Mouse (Mus musculus) hindlimb bud, embryonic 11.5 days (tissue): ENCODE measurements at regions not wholly inside any gene's neighbourhood (a gene's known extent, or its start where the extent isn't known, plus 50 kb on each side); places are given as distances from the start of the nearest gene placed in this dataset.
"Not testable (repeated sequence)": the region's sequence is repeated elsewhere in the genome, so short reads cannot be mapped to it uniquely, and the experiment has no call there.

Source experiments
- DNase-seq: peaks from one replicate; pipeline ENCODE4 v3.0.0-alpha.2; 2012; ENCODE audit warnings: low read depth, low spot score; ENCODE audit errors: extremely low spot score

DNA sequence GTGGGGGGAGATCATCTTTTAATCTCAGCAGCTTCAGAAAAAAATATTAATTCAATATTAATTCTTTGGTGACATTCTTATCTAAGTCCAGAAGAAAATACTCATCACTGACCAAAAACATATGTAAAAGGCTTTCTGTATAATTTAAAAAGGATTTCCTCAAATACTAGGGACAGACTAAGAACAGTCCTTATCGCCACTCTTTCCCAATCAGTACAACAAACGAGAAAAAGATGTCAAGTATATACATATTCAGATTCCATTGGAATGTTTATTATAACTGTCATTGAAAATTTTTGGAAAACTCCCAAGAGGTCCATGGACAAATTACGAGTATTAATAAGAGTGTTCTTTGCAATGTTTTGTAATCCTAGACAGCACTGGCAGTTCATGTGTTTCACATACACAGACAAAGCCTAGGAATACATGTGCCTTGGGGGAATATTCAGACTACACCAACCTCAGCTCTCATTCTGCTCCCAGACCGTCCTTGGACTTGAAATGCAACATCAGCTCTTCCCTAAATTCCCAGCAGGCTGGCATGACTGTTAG, 270.4 kb upstream of the Dcbld2 start:
- DNase-seq, result no peak

DNA sequence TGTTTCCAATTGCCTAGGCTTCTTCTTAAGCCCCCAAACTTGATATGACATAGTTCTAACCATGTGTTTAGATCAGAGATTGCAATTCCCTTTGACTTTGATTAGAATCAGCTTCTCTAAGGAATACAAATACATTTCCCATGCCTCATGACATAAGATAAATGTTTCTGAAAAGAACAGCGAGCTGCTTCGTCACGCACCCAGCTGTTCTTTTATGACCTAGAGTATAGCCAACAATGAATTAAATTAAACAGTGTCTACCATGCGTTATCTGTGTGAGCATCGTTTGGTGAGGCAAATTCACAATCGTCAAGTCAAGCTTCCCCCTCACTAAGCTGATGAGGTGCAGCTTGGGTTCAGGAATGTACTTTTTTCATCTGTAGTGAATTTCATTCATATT, 261.8 kb upstream of the Dcbld2 start:
- DNase-seq, result no peak

DNA sequence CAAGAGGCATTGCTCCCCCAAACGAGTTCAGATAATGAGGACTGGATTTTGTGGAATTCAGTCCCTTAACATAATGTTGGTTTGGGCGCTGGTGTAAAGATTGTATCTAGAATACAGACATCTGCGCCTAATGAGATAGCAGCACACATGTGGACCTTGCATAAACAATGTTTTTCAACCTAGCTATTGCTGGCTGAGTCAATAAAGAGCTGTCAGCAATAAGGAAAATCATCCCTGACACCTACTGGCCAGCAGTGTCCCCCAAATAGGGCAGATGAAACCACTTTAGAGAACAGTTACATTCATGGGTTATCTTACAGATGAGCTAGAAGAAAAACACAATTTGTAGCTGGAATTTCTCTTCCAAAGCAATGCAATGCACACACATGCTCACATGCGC, 252.7 kb upstream of the Dcbld2 start:
- DNase-seq, result no peak

DNA sequence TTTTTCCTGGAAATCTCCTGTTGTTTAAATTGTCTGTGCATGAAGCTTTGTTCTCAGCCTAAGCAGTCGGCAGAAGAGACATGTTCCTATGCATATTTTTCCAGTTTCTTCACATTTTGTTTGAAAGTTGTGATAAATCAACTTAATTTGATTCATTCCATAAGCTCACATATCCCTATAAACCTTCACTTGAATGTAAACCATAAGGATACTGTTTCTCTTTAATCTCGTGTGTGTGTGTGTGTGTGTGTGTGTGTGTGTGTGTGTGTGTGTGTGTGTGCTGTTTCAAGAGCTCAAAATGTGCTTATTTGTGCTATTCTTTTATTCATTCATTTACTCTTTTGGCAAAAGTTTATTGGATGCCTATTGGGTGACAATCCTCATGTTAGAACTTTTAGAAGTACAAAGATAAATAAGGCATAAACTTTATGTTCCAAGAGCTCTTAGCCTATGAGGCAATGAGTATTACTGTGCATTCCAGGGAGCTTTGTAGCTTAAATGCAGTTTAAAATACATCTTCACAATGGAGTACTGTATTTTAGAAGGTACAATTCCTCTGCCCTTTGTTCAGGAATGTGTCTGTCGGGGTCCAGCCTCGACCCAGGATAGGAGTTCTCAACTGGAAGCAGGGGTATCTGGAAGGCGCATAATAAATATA, 229.4 kb upstream of the Dcbld2 start:
- DNase-seq, result no peak

DNA sequence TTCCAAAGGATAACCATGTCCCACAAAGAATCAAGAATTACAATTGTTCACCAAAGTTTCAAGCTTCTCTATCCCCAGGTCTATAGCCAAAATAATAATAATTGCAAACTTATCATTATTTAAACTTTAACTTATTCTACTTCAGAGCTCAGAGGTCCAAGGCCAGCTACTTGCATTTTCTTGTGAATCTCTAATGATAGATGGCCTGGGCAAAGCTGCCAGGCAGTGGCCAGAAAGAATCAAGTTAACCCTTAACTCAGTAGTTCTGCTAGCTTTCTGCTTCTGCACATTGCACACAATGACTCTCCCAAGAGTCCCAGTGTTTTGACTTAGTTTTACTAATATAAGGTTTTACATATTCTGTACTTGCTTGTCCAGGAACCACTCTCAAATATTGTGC, 228.3 kb upstream of the Dcbld2 start:
- not testable (repeated sequence) for DNase-seq

DNA sequence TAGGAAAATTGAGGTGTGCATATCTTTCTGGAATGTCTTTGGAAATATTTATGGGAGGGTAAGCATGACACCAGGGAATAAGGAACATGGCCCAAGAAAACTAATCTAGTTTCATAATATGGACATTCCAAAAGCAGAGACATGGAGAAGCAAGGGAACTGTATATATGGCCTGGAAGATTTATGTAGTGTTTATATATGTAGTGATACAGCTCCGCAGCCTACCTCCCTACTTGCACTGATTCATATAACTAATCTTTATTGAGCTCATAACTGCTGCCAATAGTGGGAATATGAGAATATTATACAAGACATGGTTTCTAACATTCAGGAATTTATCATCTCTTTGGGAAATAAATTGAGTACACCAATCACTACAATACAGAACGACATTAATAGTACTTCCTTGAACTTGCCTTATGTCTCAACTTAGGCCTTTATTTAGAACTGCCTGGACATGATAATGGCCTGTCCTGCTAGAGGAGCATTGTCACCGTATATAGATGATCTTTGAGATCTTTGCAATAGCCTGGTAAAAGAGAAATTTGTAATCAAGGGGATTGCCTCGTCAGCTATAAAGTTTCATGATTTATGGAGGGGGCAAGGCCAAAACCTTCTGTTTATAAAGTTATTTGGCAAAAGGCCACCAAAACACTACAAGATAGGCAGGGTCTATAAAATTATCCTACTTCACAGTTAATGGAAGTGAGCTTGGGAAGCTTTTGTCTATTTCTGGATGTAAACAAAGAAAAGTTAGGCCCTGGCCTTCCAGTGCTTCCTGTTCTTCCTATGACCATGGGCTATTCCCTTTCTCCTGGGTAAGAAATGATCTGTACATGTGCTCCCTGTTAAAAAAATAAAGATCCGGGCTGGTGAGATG, 213.4 kb upstream of the Dcbld2 start:
- DNase-seq, result no peak

DNA sequence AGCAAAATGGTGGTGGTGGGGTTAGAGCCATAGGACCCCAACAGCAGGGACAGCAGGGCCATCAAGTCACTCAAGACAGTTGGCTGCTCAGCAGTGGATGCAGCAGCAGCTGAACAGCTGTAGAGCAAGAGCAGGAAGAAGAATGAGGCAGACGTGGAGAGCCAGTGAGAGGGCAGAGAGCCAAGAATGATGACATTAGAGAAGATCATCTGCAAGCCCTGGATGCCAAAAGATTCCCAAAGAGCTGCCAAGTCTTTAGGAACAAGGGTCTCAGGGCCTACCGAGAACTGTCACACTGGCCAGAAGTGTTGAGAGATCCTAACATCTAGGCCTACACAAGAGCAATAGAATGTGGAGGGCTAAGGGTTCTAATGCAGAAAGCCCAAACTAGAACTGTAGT, 196.4 kb upstream of the Dcbld2 start:
- DNase-seq, result no peak

DNA sequence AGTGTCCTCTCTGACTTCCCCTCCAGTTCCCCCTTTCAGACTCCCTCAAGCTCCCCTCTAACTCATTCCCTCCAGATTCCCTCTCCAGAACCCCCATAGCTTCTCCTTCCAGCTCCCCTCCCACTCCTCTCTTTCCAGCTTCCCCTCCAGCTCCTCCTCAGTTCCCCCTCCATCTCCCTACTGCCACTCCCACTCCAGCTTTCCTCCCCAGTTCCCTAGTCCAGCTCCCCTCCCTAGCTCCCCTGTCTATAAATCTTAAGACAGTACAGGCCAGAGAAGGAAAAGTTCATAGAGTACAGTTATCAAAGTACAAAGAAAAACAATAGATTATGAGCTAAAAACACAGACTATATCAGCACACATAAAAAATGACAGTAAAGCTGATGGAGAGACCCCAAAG, 173.6 kb upstream of the Dcbld2 start:
- no peak for DNase-seq

DNA sequence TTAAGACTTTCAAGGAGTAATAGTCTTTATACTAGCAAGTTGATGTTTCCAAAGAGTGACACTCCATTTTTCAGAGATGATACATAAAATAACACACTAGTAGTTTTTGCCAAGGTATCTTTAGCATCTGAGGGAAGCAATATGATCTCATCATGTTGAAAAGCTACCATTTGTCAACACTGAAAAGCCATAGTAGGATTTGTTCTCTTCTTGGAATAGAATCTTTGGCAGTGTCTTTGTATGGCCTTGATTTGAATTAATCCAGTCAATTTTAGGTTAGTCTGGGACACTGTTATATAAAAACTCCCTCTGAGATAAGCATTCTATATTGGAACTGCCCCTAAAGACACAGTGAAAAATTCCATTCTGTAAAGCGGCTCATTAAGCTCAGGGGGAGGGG, 171.4 kb upstream of the Dcbld2 start:
- no peak for DNase-seq

DNA sequence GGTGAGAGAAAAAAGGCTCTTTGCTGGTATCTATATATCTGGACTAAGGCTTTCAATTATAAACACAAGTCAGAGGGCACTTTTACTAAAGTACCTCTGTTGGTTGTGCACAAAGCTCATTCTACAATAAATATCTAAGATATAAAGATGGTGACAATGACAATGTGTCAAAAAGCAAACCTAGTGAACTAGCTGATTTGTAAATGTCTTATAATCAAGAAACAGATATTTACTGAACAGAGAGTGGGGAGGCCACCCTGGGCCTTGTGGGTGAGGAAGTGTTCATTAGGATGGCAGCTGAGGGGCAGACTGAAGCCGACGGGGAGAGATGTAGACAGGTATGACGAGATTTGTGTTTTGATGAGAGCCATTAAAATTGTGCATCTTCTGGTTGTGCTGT, 132.0 kb upstream of the Dcbld2 start:
- no peak for DNase-seq

DNA sequence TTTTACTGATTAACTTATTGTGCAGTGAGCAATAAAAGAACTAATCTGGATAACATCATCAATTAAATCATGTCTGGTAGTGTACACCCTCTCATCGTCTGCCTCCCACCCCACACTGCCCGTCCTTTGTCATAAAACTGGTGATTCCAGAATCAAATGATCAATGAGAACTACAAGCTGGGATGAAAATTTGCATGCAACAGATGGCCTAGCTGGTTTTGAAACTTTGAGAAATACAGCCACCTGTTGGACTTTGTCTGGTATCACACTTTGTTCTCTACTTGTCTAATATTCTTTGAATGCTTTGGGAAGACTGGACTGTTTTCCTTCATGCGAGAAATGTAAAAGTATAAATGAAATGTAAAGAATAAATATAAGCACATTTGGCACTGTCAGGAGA, 126.8 kb upstream of the Dcbld2 start:
- no peak for DNase-seq

DNA sequence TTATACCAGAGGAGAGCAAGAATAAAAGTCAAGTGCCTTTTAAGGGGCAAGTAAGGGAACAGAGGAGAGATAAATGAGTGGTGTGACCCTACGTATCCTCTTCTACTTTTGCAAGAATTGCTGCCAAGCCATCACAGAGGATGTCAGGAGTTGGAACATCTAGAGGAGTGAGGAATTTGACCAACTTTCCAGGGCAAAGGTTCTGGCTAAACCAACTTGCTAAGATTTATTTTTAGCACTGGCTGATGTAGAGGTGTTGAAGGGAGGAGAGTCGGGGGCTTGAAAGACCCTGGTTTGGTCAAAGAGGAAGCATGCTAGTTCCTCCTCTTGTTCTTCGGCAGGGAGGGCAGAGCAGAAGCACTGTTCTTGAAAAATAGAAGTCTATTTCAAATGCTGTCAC, 113.8 kb upstream of the Dcbld2 start:
- DNase-seq, result no peak

DNA sequence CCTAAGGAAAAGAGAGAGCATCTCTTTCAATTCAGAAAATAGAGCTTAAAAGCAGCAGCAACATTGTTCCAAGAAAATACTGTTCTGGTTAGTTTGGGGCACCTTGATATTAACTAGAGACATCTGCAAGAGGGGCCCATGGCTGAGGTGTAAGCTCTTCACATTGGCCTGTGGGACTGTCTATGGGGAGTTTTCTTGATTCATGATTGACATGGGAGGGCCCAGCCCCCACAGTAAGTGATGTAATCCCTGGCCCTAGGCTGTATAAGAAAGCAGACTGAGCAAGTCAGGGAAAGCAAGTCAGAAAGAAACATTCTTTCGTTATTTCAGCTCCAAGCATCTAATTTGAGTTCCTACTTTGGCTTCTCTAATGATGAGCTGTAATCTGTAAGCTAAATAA, 113.1 kb upstream of the Dcbld2 start:
- no peak for DNase-seq

DNA sequence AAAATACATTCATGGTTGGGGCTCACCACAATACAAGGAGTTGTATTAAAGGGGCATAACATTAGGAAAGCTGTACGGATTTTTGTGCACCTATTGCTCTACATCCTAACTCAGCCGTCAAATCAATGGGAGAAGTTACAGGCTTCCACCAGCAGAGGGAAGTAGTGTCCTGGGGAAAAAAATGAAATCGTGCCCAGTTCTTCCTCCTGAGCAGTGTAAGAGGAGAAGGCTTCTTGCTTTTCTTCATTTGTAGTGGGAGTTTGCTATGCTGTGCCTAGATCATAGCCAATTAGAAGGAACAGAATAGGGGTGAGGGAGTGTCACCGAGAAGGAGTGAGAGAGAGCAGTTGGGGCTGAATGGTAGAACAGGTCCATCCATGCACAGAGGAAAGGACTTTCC, 108.7 kb upstream of the Dcbld2 start:
- peak; percentile 53 for DNase-seq

DNA sequence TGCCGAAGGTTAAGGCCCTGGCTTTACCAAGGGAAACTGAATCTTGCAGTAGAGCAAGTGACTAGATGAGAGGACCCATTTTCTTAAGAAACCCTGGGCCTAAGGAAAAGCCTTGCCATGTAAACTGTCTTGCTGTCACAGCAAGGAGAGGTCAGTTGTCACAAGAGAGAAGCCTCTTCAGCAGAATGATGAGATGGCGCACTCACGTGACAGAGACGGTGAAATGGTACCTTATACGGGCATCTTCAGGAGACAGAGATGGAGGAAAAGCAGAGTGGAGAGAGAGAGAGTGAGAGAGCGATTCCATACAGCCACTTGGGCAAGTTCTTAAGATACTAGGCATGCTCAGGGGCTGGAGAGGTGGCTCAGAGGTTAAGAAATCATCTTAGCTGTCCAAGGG, 108.1 kb upstream of the Dcbld2 start:
- DNase-seq, result no peak

DNA sequence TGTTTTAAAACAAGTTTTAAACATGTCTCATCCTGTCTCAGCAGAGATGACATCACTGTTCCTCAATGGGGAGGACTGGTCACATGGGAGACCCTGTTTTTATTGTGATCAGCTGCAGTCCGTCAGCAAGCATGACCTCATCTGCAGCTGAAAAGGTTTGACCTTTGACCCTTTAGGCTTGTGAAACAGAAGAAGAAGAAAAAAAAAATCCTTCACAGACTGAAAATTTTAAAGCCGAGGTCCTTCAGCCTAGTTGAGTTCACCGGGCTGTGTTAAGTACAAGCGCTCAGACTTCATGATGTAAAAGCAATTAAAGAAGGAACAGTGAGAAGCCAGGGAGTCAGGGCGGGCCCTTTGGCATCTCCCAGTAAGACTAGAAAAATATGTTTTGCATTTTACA, 104.7 kb upstream of the Dcbld2 start:
- no peak for DNase-seq

DNA sequence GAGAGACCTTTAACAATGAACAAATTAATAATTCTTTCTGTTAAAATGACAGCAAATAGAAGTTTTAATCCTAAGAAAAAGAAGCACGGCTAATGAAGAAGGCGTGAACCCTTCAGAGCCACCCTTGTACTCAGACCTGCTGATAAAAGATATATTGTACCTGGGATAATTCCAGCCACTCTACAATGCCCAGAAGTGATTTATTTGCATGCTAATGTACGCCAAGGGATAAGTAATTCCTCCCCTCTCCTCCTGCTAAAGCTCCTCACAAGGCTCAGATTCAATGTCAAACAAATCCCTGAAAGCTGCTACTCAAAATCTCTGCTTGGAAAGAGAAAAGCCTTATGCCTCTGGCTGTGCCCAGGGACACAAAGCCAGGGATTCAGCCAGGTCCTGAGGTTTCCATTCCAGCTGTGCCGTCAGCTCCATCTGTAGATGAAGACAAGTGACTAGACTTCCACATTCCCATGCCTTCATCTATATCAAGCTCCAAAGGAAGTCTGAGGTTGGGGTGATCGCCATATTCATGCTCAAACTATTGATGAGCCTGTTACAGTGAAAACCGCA, 91.3 kb upstream of the Dcbld2 start:
- no peak for DNase-seq

DNA sequence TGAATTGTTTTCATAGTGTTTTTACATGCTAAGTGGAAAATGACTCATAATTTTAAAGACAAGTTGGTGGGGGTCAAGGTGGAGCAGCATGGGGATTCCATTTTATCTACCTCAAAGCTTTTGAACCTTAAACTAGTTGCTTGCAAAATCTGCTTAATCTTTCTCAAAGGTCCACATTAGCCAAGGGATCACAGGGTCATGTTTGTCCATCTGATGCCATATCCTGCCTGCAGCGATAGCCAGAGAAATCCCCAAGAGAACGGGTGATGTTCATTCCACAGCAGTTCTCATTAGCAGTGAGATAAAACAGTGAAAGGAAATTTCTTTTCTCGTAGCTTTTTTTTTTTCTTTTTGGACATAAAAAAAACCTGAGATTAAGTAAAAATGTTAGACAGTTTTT, 77.2 kb upstream of the Dcbld2 start:
- DNase-seq, result no peak

DNA sequence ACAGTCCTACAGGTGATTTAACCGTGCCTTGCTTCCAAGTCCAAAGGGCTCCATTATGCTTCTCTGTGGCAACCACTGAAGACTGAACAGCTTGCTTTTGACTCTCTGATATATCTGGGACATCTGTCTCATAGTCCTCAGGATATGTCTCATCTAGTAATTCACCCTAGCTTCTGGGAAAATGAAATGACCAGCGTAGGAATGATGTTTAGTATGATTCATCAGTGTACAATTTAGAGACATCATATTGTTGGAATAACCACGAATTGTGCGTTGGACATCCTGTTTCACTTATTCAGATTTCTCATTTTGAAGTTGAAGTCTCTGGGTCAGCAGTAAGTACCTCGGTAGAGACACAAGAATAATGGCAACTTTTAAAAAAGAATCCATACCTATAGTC, 64.3 kb upstream of the Dcbld2 start:
- DNase-seq, result no peak

DNA sequence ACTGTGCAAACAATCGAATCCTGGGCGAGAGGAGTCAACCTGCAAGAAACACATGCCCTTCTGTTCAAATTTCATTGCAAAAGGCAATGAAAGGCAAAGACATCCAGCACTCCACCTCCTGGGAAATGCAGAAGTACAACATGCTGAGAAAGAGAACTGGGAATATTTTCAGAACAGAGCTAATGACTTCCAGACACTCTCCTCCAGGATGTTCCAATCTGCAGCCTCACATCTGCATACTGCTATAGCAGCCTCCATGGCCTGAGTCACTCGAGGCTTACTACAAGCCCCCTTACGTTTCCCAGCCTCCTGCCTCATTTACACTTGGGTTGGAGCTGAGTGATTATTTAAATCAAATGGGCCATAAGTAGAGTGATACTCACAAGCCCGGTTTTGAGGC, 58.9 kb upstream of the Dcbld2 start:
- no peak for DNase-seq

DNA sequence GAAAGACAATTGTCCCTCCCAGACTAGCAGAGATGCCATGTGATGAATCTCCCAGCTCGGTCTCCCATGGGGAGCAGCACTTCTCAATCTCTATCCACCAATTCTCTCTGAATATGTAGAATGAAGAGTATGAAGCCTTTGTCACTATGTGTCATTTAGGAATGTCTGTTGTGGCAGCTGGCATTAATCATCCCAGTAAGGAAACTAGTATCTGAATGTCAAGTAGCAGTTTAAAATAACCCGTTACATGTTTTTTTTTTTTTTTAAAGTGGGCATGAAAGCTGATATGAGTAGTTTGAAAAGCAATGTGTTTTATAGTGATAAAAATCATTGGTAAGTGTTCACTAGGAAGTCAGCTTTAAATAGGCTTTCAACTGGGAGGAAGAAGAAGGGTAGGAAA, 58.4 kb upstream of the Dcbld2 start:
- no peak for DNase-seq

DNA sequence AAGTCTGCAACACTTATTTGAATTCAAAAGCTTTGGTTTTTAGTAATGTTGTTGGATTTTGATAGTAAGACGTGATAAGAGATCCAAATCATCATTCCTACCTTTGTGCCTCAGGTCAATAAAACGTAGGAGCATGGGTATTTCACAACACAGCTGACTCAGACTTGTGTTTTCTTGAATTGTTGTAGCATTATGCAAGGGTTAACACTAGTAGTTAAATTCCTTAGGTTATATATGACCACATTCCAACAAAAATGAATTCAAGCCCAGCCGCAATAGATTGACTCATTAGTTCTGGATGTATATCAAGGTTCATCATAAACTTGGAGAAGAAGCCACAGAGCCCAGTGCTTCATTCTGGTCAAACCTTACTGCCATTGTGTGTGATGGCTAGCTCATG, 56.1 kb upstream of the Dcbld2 start:
- no peak for DNase-seq
